Mouse (Mus musculus) CH12.LX (cell line): ENCODE data around the gene Scgn. TPM values are rescaled to one million over a fixed set of nuclear protein-coding genes. Genes with fewer than 3 reads are reported as not detected.

Source experiments
- DNase-seq: peaks from one replicate; pipeline ENCODE4 v3.0.0-alpha.2; 2013; ENCODE audit errors: extremely low read depth
- H3K27ac ChIP-seq: 2 replicates; pipeline ENCODE4 v1.5.1; 2012; ENCODE audit warnings: low read depth, mild to moderate bottlenecking, control low read depth, moderate library complexity; ENCODE audit not compliant: insufficient read depth
- H3K27me3 ChIP-seq: replicated peaks from 2 replicates; pipeline ENCODE3; 2012; ENCODE audit warnings: inconsistent platforms
- H3K36me3 ChIP-seq, 2 experiments: replicated peaks in 1 of 2; 2 replicates each; pipeline versions ENCODE3 to v1.6.1; 2012; ENCODE audit warnings: inconsistent platforms in 1 of 2, low read length in 1 of 2, mild to moderate bottlenecking in 1 of 2, mixed read lengths in 1 of 2, moderate library complexity in 1 of 2; ENCODE audit not compliant: control insufficient read depth in 1 of 2, insufficient read depth in 1 of 2
- H3K4me1 ChIP-seq, 2 experiments: 2 replicates each; pipeline ENCODE4 v1.6.1; 2012; ENCODE audit warnings: inconsistent platforms in 1 of 2, moderate library complexity in 1 of 2; ENCODE audit not compliant: insufficient read depth in 2 of 2, control insufficient read depth in 1 of 2
- H3K4me2 ChIP-seq: 2 replicates; pipeline ENCODE4 v1.6.1; 2012; ENCODE audit warnings: low read depth, mild to moderate bottlenecking, control low read depth; ENCODE audit not compliant: poor library complexity, insufficient read depth, severe bottlenecking
- H3K4me3 ChIP-seq, 3 experiments: fragments of 150-350 bp in 1 of 3; sonication (generic) in 1 of 3; replicated peaks in 1 of 3; 2 replicates each; pipeline versions ENCODE3 to v1.5.1; 2011 to 2012; ENCODE audit warnings: low read depth in 2 of 3, low read length in 2 of 3, mild to moderate bottlenecking in 2 of 3, moderate library complexity in 2 of 3, control low read depth in 1 of 3, improper control_type of control experiment in 1 of 3, inconsistent platforms in 1 of 3, mixed read lengths in 1 of 3; ENCODE audit not compliant: poor library complexity in 1 of 3
- H3K79me2 ChIP-seq: replicated peaks from 2 replicates; pipeline ENCODE4 v1.6.1; 2012; ENCODE audit warnings: mild to moderate bottlenecking, moderate library complexity; ENCODE audit not compliant: control insufficient read depth, poor library complexity, insufficient read depth, severe bottlenecking; ENCODE audit errors: extremely low read depth
- H3K9ac ChIP-seq: 2 replicates; pipeline ENCODE4 v1.6.1; 2012; ENCODE audit warnings: low read depth, mild to moderate bottlenecking, control low read depth, moderate library complexity; ENCODE audit not compliant: insufficient read depth
- H3K9me3 ChIP-seq: replicated peaks from 2 replicates; pipeline ENCODE3; 2012; ENCODE audit warnings: low read length, inconsistent platforms, mixed read lengths
- CHD1 ChIP-seq: IDR thresholded peaks from 2 replicates; pipeline ENCODE4 v1.6.1; 2012; ENCODE audit warnings: low read depth, low read length, improper control_type of control experiment, inconsistent platforms
- CHD2 ChIP-seq: IDR thresholded peaks from 2 replicates; pipeline ENCODE4 v1.6.1; 2011; ENCODE audit warnings: low read length, improper control_type of control experiment
- CTCF ChIP-seq, 2 experiments: IDR thresholded peaks in 1 of 2; conservative IDR thresholded peaks in 1 of 2; 2 replicates each; pipeline ENCODE4 v1.5.1; 2011 to 2012; ENCODE audit warnings: low read depth in 2 of 2, low read length in 2 of 2, improper control_type of control experiment in 1 of 2, inconsistent platforms in 1 of 2, mild to moderate bottlenecking in 1 of 2, moderate library complexity in 1 of 2
- EP300 ChIP-seq: IDR thresholded peaks from 2 replicates; pipeline ENCODE4 v1.6.1; 2011; ENCODE audit warnings: low read length, improper control_type of control experiment
- ETS1 ChIP-seq: conservative IDR thresholded peaks from 2 replicates; pipeline ENCODE4 v1.6.1; 2012; ENCODE audit warnings: low read depth, mild to moderate bottlenecking, inconsistent platforms, low read length, improper control_type of control experiment, moderate library complexity
- GABPA ChIP-seq: IDR thresholded peaks from 2 replicates; pipeline ENCODE4 v1.6.1; 2012; ENCODE audit warnings: low read depth, low read length, improper control_type of control experiment, inconsistent platforms; ENCODE audit not compliant: insufficient replicate concordance
- IRF4 ChIP-seq: IDR thresholded peaks from 2 replicates; pipeline ENCODE4 v1.6.1; 2014; ENCODE audit warnings: low read depth, mild to moderate bottlenecking, inconsistent platforms, low read length, improper control_type of control experiment
- JUN ChIP-seq: IDR thresholded peaks from 2 replicates; pipeline ENCODE4 v1.6.1; 2011; ENCODE audit warnings: low read depth, mild to moderate bottlenecking, low read length, improper control_type of control experiment, moderate library complexity; ENCODE audit not compliant: insufficient read depth
- JUND ChIP-seq: conservative IDR thresholded peaks from 2 replicates; pipeline ENCODE4 v1.6.1; 2011; ENCODE audit warnings: low read depth, low read length, improper control_type of control experiment
- MAFK ChIP-seq: IDR thresholded peaks from 2 replicates; pipeline ENCODE4 v1.6.1; 2011; ENCODE audit warnings: low read length, improper control_type of control experiment; ENCODE audit not compliant: insufficient replicate concordance
- MAX ChIP-seq: IDR thresholded peaks from 2 replicates; pipeline ENCODE4 v1.6.1; 2011; ENCODE audit warnings: low read length, improper control_type of control experiment
- MAZ ChIP-seq: IDR thresholded peaks from 2 replicates; pipeline ENCODE4 v1.6.1; 2012; ENCODE audit warnings: low read depth, mild to moderate bottlenecking, inconsistent platforms, low read length, improper control_type of control experiment, moderate library complexity
- MXI1 ChIP-seq: IDR thresholded peaks from 2 replicates; pipeline ENCODE4 v1.6.1; 2011; ENCODE audit warnings: mild to moderate bottlenecking, low read depth, low read length, improper control_type of control experiment
- NELFE ChIP-seq: IDR thresholded peaks from 2 replicates; pipeline ENCODE4 v1.6.1; 2011; ENCODE audit warnings: low read depth, low read length, improper control_type of control experiment
- NRF1 ChIP-seq: IDR thresholded peaks from 2 replicates; pipeline ENCODE4 v1.6.1; 2014; ENCODE audit warnings: low read depth, mild to moderate bottlenecking, inconsistent platforms, low read length, improper control_type of control experiment, moderate library complexity
- POLR2A ChIP-seq: IDR thresholded peaks from 2 replicates; pipeline ENCODE4 v1.6.1; 2011; ENCODE audit warnings: low read depth, mild to moderate bottlenecking, improper control_type of control experiment, low read length
- SIN3A ChIP-seq: IDR thresholded peaks from 2 replicates; pipeline ENCODE4 v1.6.1; 2012; ENCODE audit warnings: low read length, improper control_type of control experiment, inconsistent platforms
- TBP ChIP-seq: conservative IDR thresholded peaks from 2 replicates; pipeline ENCODE4 v1.6.1; 2011; ENCODE audit warnings: low read depth, low read length, improper control_type of control experiment
- TCF12 ChIP-seq: IDR thresholded peaks from 2 replicates; pipeline ENCODE4 v1.6.1; 2014; ENCODE audit warnings: low read depth, mild to moderate bottlenecking, inconsistent platforms, low read length, improper control_type of control experiment
- USF2 ChIP-seq: conservative IDR thresholded peaks from 2 replicates; pipeline ENCODE4 v1.6.1; 2011; ENCODE audit warnings: low read depth, low read length, improper control_type of control experiment
- ZC3H11A ChIP-seq: IDR thresholded peaks from 2 replicates; pipeline ENCODE4 v1.6.1; 2012; ENCODE audit warnings: low read depth, mild to moderate bottlenecking, inconsistent platforms, low read length, improper control_type of control experiment
- ZNF384 ChIP-seq: IDR thresholded peaks from 2 replicates; pipeline ENCODE4 v1.6.1; 2012; ENCODE audit warnings: low read depth, low read length, improper control_type of control experiment, inconsistent platforms
- dilution Hi-C: fragments of 300-500 bp; cut with MboI; formaldehyde crosslinking; loops from 2 replicates; pipeline ENCODE4 v1.14.3; 2020; ENCODE audit warnings: low sequenced_read_pairs; ENCODE audit not compliant: extremely low pct_unique_long_range_greater_than_20kb, extremely low pct_ligation_motif_present
- in situ Hi-C: fragments of 300-500 bp; cut with MboI; formaldehyde crosslinking; loops from 3 replicates; pipeline ENCODE4 v1.14.3; 2019; ENCODE audit warnings: low sequenced_read_pairs, low pct_ligation_motif_present, low pct_unique_long_range_greater_than_20kb, mixed read lengths
- polyA plus RNA-seq: library from polyadenylated mRNA; unstranded; fragments of >175 nt; gene quantifications from 2 replicates; pipeline ENCODE4 v1.2.1, GENCODE M21; 2012; ENCODE audit warnings: low read depth; ENCODE audit not compliant: insufficient read length
- total RNA-seq, 2 experiments: library from RNA; depleted of rRNA; stranded (reverse); fragments of 300-350 nt in 1 of 2; fragments of >200 nt in 1 of 2; gene quantifications; 2 replicates each; pipeline ENCODE4 v1.2.3; 2012 to 2014

Scgn gene
- total and polyA plus RNA-seq, 3 experiments = not detected

DNA sequence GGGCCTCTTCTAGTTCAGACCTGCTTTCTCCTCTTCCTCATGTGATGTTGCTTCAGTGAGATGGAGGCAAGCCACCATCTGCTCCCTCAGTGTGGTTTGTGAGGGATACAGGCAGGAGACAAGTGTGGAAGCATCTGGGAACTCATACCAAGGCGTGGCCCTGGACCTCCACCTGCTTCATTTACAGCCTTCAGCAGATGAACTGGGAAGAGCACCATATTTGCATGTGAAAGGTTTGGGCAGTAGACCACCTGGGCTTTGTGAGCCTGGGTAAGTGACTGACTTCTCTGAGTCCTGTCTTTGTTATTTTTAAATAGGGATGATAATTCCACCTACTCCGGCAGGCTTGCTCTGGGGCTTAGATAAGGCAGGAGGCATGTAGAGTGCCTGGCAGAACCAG lies 10.8 kb upstream of the Scgn start:
- no peak overlapping the region for H3K9ac ChIP-seq
- dilution Hi-C loops (no loop called here), in situ Hi-C loops (no loop called here)
- no peaks in the 10 kb centered on the region for H3K27me3 ChIP-seq
- DNase-seq = no peak
- H3K36me3 ChIP-seq = no peaks in the 10 kb centered on the region
- TF ChIP-seq MXI1 (no peak), MAZ (no peak), USF2 (no peak)
- TF ChIP-seq, all 38 proteins: peak for 0
- H3K4me1 ChIP-seq = no peaks in the 10 kb centered on the region
- H3K79me2 ChIP-seq = no peaks in the 10 kb centered on the region
- H3K4me2 ChIP-seq = no peak overlapping the region
- no peak overlapping the region for H3K4me3 ChIP-seq
- H3K27ac ChIP-seq = no peak overlapping the region
- no peaks in the 10 kb centered on the region for H3K9me3 ChIP-seq

DNA sequence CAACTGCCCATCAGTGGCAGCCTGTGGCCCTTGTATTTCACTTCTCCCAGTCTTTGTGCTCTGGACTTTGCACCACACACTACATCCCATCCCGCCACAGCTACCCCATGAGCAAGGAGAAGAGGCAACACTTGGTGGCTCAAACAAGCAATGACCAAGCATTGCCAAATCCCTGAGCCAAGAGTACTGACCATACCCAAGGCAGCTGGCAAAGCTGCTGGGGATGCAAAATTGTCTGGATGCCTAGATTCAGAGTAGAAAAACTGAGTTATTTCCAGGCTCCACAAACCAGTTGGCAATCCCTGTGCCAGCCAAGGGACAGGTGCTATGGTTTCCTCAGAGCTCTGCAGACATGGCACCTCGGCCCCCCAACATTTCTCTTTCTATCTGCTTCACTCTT lies 10.1 kb upstream of the Scgn start:
- H3K27ac ChIP-seq = no peak overlapping the region
- H3K36me3 ChIP-seq = no peaks in the 10 kb centered on the region
- H3K27me3 ChIP-seq = no peaks in the 10 kb centered on the region
- no peak overlapping the region for H3K4me2 ChIP-seq
- in situ Hi-C loops = no loop called here
- no peak overlapping the region for H3K4me3 ChIP-seq
- no peak overlapping the region for H3K9ac ChIP-seq
- TF ChIP-seq IRF4 (no peak), CHD1 (no peak), CTCF (conservative IDR thresholded peaks at IDR 0.05 in 1 of 2, IDR thresholded peaks at IDR 0.05 in 1 of 2; ENCODE audit: low read depth in 2 of 2, low read length in 2 of 2) (no peak), SIN3A (no peak), JUND (no peak), NELFE (no peak), ETS1 (no peak), MAX (no peak), GABPA (no peak), ZNF384 (no peak), TBP (no peak), EP300 (no peak), POLR2A (no peak), TCF12 (no peak), CHD2 (no peak), MAFK (no peak), JUN (no peak), NRF1 (no peak), ZC3H11A (no peak)
- TF ChIP-seq, all 38 proteins: peak for 0
- dilution Hi-C loops = no loop called here
- Histone ChIP-seq H3K9me3 (no peaks in the 10 kb centered on the region), H3K4me1 (no peaks in the 10 kb centered on the region), H3K79me2 (no peaks in the 10 kb centered on the region)
- DNase-seq = no peak
